18 mouse cellular contexts compared by ENCODE assay signal in genomic region chr1:74289740-74290139, GRCm38 (mm10). TPM values are rescaled to one million over a fixed set of nuclear protein-coding genes. Genes with fewer than 3 reads are reported as not detected.
DNase-seq lines count a peak whose midpoint lies in the region; ATAC-seq and TF ChIP-seq lines count a peak whose summit lies in the region.
"Had no signal": no experiment of that assay in that cellular context is flagged by ENCODE, and none has a peak within 500 bp of the region (broad histone marks: within the 10 kb centered on the region; RNA-seq: fewer than 3 reads in every experiment).

No protein-coding gene starts in this region.

- H3K27ac ChIP-seq in heart, adult 2 months = peak overlapping the region; percentile 15
- 0 out of 2 replicates have a peak overlapping the region, but pooled peaks have one; percentile 8 for H3K27ac ChIP-seq in kidney, postnatal 0 days
- no peak overlapping the region for H3K27ac ChIP-seq in kidney, embryonic 14.5 days (ENCODE audit: low read depth, low read length)
- H3K27ac ChIP-seq in bone marrow macrophage, adult 2 months (ENCODE audit: insufficient read depth, low read depth, low read length) = peak overlapping the region; percentile 41
- H3K27ac ChIP-seq in heart, postnatal 0 days (ENCODE audit: low read depth) = peak overlapping the region; percentile 82
- H3K27ac ChIP-seq in forebrain, embryonic 14.5 days (ENCODE audit: low read depth, low read length) = no peak overlapping the region
- H3K27ac ChIP-seq: hindbrain, embryonic 12.5 days; midbrain, embryonic 10.5 days had no signal

- H3K4me3 ChIP-seq in heart, adult 2 months = no peak overlapping the region
- no peak overlapping the region for H3K4me3 ChIP-seq in kidney, postnatal 0 days (replicated peaks; ENCODE audit: low read depth, low read length)
- no peak overlapping the region for H3K4me3 ChIP-seq in kidney, embryonic 14.5 days (ENCODE audit: low read length)
- no peak overlapping the region for H3K4me3 ChIP-seq in bone marrow macrophage, adult 2 months (ENCODE audit: insufficient read depth, low read length)
- H3K4me3 ChIP-seq in heart, postnatal 0 days (ENCODE audit: low read depth, low read length) = no peak overlapping the region
- no peak overlapping the region for H3K4me3 ChIP-seq in forebrain, embryonic 14.5 days (ENCODE audit: low read depth, low read length)
- H3K4me3 ChIP-seq: hindbrain, embryonic 12.5 days; midbrain, embryonic 10.5 days had no signal

- ATAC-seq in kidney, postnatal 0 days (replicated peaks; ENCODE audit: low FRiP score, low read depth) = no peak
- ATAC-seq in kidney, embryonic 14.5 days (ENCODE audit: low FRiP score, low TSS enrichment) = no peak
- ATAC-seq in heart, postnatal 0 days (ENCODE audit: insufficient read depth, low read depth) = no peak
- no peak for ATAC-seq in forebrain, embryonic 14.5 days
- no peak for ATAC-seq in frontal cortex, adult (ENCODE audit: low TSS enrichment)
- ATAC-seq: forebrain, embryonic 16.5 days had no signal

- TF ChIP-seq CTCF in heart, adult 2 months (IDR thresholded peaks at IDR 0.05) = no peak
- no peak for TF ChIP-seq CTCF in kidney, postnatal 0 days (IDR thresholded peaks at IDR 0.05; ENCODE audit: low read depth)
- no peak for TF ChIP-seq CTCF in bone marrow macrophage, adult 2 months (IDR thresholded peaks at IDR 0.05; ENCODE audit: low read depth, low read length)
- TF ChIP-seq CTCF in heart, postnatal 0 days (IDR thresholded peaks at IDR 0.05; ENCODE audit: low read depth) = no peak

- H3K36me3 ChIP-seq in heart, adult 2 months (ENCODE audit: control insufficient read depth, insufficient read depth, low read length) = peaks cover 11% of the 10 kb centered on the region
- H3K36me3 ChIP-seq in kidney, postnatal 0 days (ENCODE audit: insufficient read depth, low read length) = peaks cover 34% of the 10 kb centered on the region
- H3K36me3 ChIP-seq in kidney, embryonic 14.5 days (ENCODE audit: control insufficient read depth, insufficient read depth, low read length) = peaks cover 47% of the 10 kb centered on the region; the same call in 1 of the 2 replicates
- peaks cover 51% of the 10 kb centered on the region for H3K36me3 ChIP-seq in heart, postnatal 0 days (replicated peaks; ENCODE audit: control insufficient read depth, insufficient read depth, low read length)
- peaks cover 28% of the 10 kb centered on the region for H3K36me3 ChIP-seq in forebrain, embryonic 14.5 days (ENCODE audit: control insufficient read depth, insufficient read depth, low read length)

- WGBS in heart, adult 2 months = 58% methylated on average over 2 of the region's 2 CpGs
- WGBS in kidney, postnatal 0 days = 73% methylated on average over 2 of the region's 2 CpGs
- 83% methylated on average over 2 of the region's 2 CpGs for WGBS in kidney, embryonic 14.5 days
- 42% methylated on average over 2 of the region's 2 CpGs for WGBS in heart, postnatal 0 days
- 84% methylated on average over 2 of the region's 2 CpGs for WGBS in forebrain, embryonic 14.5 days

- no peaks in the 10 kb centered on the region for H3K27me3 ChIP-seq in heart, adult 2 months (ENCODE audit: control insufficient read depth, insufficient read depth, low read length)
- no peaks in the 10 kb centered on the region for H3K27me3 ChIP-seq in kidney, postnatal 0 days (ENCODE audit: insufficient read depth, low read length)
- H3K27me3 ChIP-seq in kidney, embryonic 14.5 days (ENCODE audit: control insufficient read depth, insufficient read depth, low read length) = no peaks in the 10 kb centered on the region
- H3K27me3 ChIP-seq in heart, postnatal 0 days (ENCODE audit: control insufficient read depth, insufficient read depth, low read length) = no peaks in the 10 kb centered on the region
- no peaks in the 10 kb centered on the region for H3K27me3 ChIP-seq in forebrain, embryonic 14.5 days (replicated peaks; ENCODE audit: control insufficient read depth, insufficient read depth, low read length)
- H3K27me3 ChIP-seq: hindbrain, embryonic 12.5 days had no signal

- no peak for TF ChIP-seq EP300 in heart, adult 2 months (IDR thresholded peaks at IDR 0.05; ENCODE audit: insufficient read depth, low read depth, low read length)
- no peak for TF ChIP-seq EP300 in heart, postnatal 0 days (IDR thresholded peaks at IDR 0.05; ENCODE audit: low read depth)

- H3K79me2 ChIP-seq in heart, adult 2 months (replicated peaks; ENCODE audit: control insufficient read depth, insufficient read depth, low read length) = no peaks in the 10 kb centered on the region

- intact Hi-C loops in heart, adult 2 months (cut with DNase I) = loop anchor here (5.0 kb wide), 1 partner anchor 218 kb away; the partner anchor contains the start of gene Cnot9

- no peak for TF ChIP-seq POLR2A in heart, adult 2 months (IDR thresholded peaks at IDR 0.05; ENCODE audit: insufficient read depth, low read depth, low read length)
- no peak for TF ChIP-seq POLR2A in bone marrow macrophage, adult 2 months (IDR thresholded peaks at IDR 0.05; ENCODE audit: borderline replicate concordance, low read depth, low read length)

- H3K9me3 ChIP-seq in kidney, postnatal 0 days (replicated peaks; ENCODE audit: low read length) = no peaks in the 10 kb centered on the region
- no peaks in the 10 kb centered on the region for H3K9me3 ChIP-seq in kidney, embryonic 14.5 days (ENCODE audit: control insufficient read depth, low read length)
- no peaks in the 10 kb centered on the region for H3K9me3 ChIP-seq in heart, postnatal 0 days (replicated peaks; ENCODE audit: control insufficient read depth, low read length)
- no peaks in the 10 kb centered on the region for H3K9me3 ChIP-seq in forebrain, embryonic 14.5 days (replicated peaks; ENCODE audit: control insufficient read depth, low read length)
- H3K9me3 ChIP-seq: hindbrain, embryonic 12.5 days; midbrain, embryonic 10.5 days had no signal

- peaks cover 35% of the 10 kb centered on the region for H3K4me1 ChIP-seq in heart, adult 2 months (ENCODE audit: control insufficient read depth, insufficient read depth, low read length)
- H3K4me1 ChIP-seq in kidney, postnatal 0 days (replicated peaks; ENCODE audit: insufficient read depth, low read length) = peaks cover 12% of the 10 kb centered on the region
- H3K4me1 ChIP-seq in kidney, embryonic 14.5 days (ENCODE audit: control insufficient read depth, insufficient read depth, low read length) = peaks cover 5% of the 10 kb centered on the region
- peaks cover 24% of the 10 kb centered on the region for H3K4me1 ChIP-seq in bone marrow macrophage, adult 2 months (ENCODE audit: control insufficient read depth, insufficient read depth, low read length)
- peaks cover 52% of the 10 kb centered on the region for H3K4me1 ChIP-seq in heart, postnatal 0 days (ENCODE audit: control insufficient read depth, insufficient read depth)
- peaks cover 8% of the 10 kb centered on the region for H3K4me1 ChIP-seq in forebrain, embryonic 14.5 days (ENCODE audit: control insufficient read depth, insufficient read depth, low read length)

- H3K4me2 ChIP-seq in kidney, postnatal 0 days (ENCODE audit: low read length) = no peak overlapping the region
- H3K4me2 ChIP-seq in kidney, embryonic 14.5 days (replicated peaks; ENCODE audit: low read depth, low read length) = no peak overlapping the region
- no peak overlapping the region for H3K4me2 ChIP-seq in heart, postnatal 0 days (ENCODE audit: low read depth, low read length)
- no peak overlapping the region for H3K4me2 ChIP-seq in forebrain, embryonic 14.5 days (ENCODE audit: low read length)
- H3K4me2 ChIP-seq: hindbrain, embryonic 12.5 days had no signal

- no peak overlapping the region for H3K9ac ChIP-seq in heart, adult 2 months (ENCODE audit: low read depth, low read length)
- H3K9ac ChIP-seq in kidney, postnatal 0 days (ENCODE audit: low read depth, low read length) = no peak overlapping the region
- H3K9ac ChIP-seq in kidney, embryonic 14.5 days (ENCODE audit: low read depth, low read length) = no peak overlapping the region
- H3K9ac ChIP-seq in heart, postnatal 0 days (replicated peaks; ENCODE audit: low read depth, low read length) = no peak overlapping the region
- no peak overlapping the region for H3K9ac ChIP-seq in forebrain, embryonic 14.5 days (ENCODE audit: low read length)
- H3K9ac ChIP-seq: hindbrain, embryonic 12.5 days had no signal

- DNase-seq in heart, adult 2 months = no peak
- no peak for DNase-seq in heart, adult 18-20 months
- DNase-seq in kidney, postnatal 0 days (ENCODE audit: low spot score) = no peak
- no peak for DNase-seq in heart, postnatal 0 days (ENCODE audit: low spot score)
- no peak for DNase-seq in forebrain, embryonic 14.5 days (ENCODE audit: low spot score)
- DNase-seq: embryo, embryonic 11 days; gastrocnemius, postnatal 14 days; kidney, adult 18-20 months; lung, postnatal 14 days had no signal

RNA-seq across cellular contexts. Expression of gene Pnkd, which starts 5.0 kb away (rescaled TPM):
- 100 to 1,000 TPM; 126 to 140 TPM for total RNA-seq in heart, adult 2 months (2021)
- polyA plus RNA-seq in heart, adult 2 months (2012; rRNA removed) = 104 and 113 TPM in 2 replicates
- 100 to 1,000 TPM; 138 to 151 TPM for total RNA-seq in heart, adult 18-20 months (2021)
- polyA plus RNA-seq in kidney, postnatal 0 days (2015; fragmentation: Nextera tagmentation; extraction: Ambion mirVana) = 162 and 169 TPM in 2 replicates
- polyA plus RNA-seq in kidney, embryonic 14.5 days (2014; fragmentation: Nextera tagmentation; extraction: Ambion mirVana) = 126 and 154 TPM in 2 replicates
- 37.6 and 37.8 TPM in 2 replicates for polyA plus RNA-seq in bone marrow macrophage, adult 2 months (2012; ENCODE audit: insufficient read depth, insufficient read length, missing spikeins)
- 221 and 310 TPM in 2 replicates for total RNA-seq in heart, postnatal 0 days (2014; rRNA removed; ENCODE audit: low replicate concordance)
- polyA plus RNA-seq in heart, postnatal 0 days (2015; fragmentation: Nextera tagmentation; extraction: Ambion mirVana) = 345 and 362 TPM in 2 replicates
- polyA plus RNA-seq in forebrain, embryonic 14.5 days (2014; fragmentation: Nextera tagmentation; extraction: Ambion mirVana) = 108 and 114 TPM in 2 replicates

RNA-seq across cellular contexts. Expression of gene Aamp, which starts 5.2 kb away (rescaled TPM):
- total RNA-seq in heart, adult 2 months (2021) = 100 to 1,000 TPM in 1 of 2 experiments, 10 to 100 TPM in 1; 89.3 to 100 TPM
- polyA plus RNA-seq in heart, adult 2 months (2012; rRNA removed) = 116 and 135 TPM in 2 replicates
- 100 to 1,000 TPM in 1 of 2 experiments, 10 to 100 TPM in 1; 99.8 to 102 TPM for total RNA-seq in heart, adult 18-20 months (2021)
- 248 and 264 TPM in 2 replicates for polyA plus RNA-seq in kidney, postnatal 0 days (2015; fragmentation: Nextera tagmentation; extraction: Ambion mirVana)
- polyA plus RNA-seq in kidney, embryonic 14.5 days (2014; fragmentation: Nextera tagmentation; extraction: Ambion mirVana) = 249 and 258 TPM in 2 replicates
- polyA plus RNA-seq in bone marrow macrophage, adult 2 months (2012; ENCODE audit: insufficient read depth, insufficient read length, missing spikeins) = 104 and 124 TPM in 2 replicates
- 125 and 146 TPM in 2 replicates for total RNA-seq in heart, postnatal 0 days (2014; rRNA removed; ENCODE audit: low replicate concordance)
- 162 and 165 TPM in 2 replicates for polyA plus RNA-seq in heart, postnatal 0 days (2015; fragmentation: Nextera tagmentation; extraction: Ambion mirVana)
- polyA plus RNA-seq in forebrain, embryonic 14.5 days (2014; fragmentation: Nextera tagmentation; extraction: Ambion mirVana) = 226 and 231 TPM in 2 replicates

RNA-seq across cellular contexts. Expression of gene Gpbar1, which starts 11.4 kb away (rescaled TPM):
- not detected for total RNA-seq in heart, adult 2 months (2021)
- 0.14 and 0.15 TPM in 2 replicates for polyA plus RNA-seq in heart, adult 2 months (2012; rRNA removed)
- total RNA-seq in heart, adult 18-20 months (2021) = not detected
- polyA plus RNA-seq in kidney, postnatal 0 days (2015; fragmentation: Nextera tagmentation; extraction: Ambion mirVana) = 1.0 and 1.7 TPM in 2 replicates
- 2.5 and 3.2 TPM in 2 replicates for polyA plus RNA-seq in kidney, embryonic 14.5 days (2014; fragmentation: Nextera tagmentation; extraction: Ambion mirVana)
- polyA plus RNA-seq in bone marrow macrophage, adult 2 months (2012; ENCODE audit: insufficient read depth, insufficient read length, missing spikeins) = not detected in 2 replicates
- total RNA-seq in heart, postnatal 0 days (2014; rRNA removed; ENCODE audit: low replicate concordance) = 0.27 TPM in 1 of 2 replicates, not detected in the other
- 0.22 and 0.33 TPM in 2 replicates for polyA plus RNA-seq in heart, postnatal 0 days (2015; fragmentation: Nextera tagmentation; extraction: Ambion mirVana)
- 0.17 TPM in 1 of 2 replicates, not detected in the other for polyA plus RNA-seq in forebrain, embryonic 14.5 days (2014; fragmentation: Nextera tagmentation; extraction: Ambion mirVana)
- total RNA-seq: adrenal gland, adult 18-20 months; gastrocnemius, postnatal 14 days; layer of hippocampus, postnatal 14 days; left cerebral cortex, postnatal 4 days had no signal

RNA-seq across cellular contexts. Expression of gene Tmbim1, which starts 15.7 kb away (rescaled TPM):
- total RNA-seq in heart, adult 2 months (2021) = 10 to 100 TPM; 41.3 to 48.1 TPM
- polyA plus RNA-seq in heart, adult 2 months (2012; rRNA removed) = 97.1 and 148 TPM in 2 replicates
- 10 to 100 TPM; 40.2 to 46.3 TPM for total RNA-seq in heart, adult 18-20 months (2021)
- 27.8 and 30.8 TPM in 2 replicates for polyA plus RNA-seq in kidney, postnatal 0 days (2015; fragmentation: Nextera tagmentation; extraction: Ambion mirVana)
- polyA plus RNA-seq in kidney, embryonic 14.5 days (2014; fragmentation: Nextera tagmentation; extraction: Ambion mirVana) = 16.3 and 18.1 TPM in 2 replicates
- 73.6 and 74.7 TPM in 2 replicates for polyA plus RNA-seq in bone marrow macrophage, adult 2 months (2012; ENCODE audit: insufficient read depth, insufficient read length, missing spikeins)
- total RNA-seq in heart, postnatal 0 days (2014; rRNA removed; ENCODE audit: low replicate concordance) = 55.7 and 100 TPM in 2 replicates
- polyA plus RNA-seq in heart, postnatal 0 days (2015; fragmentation: Nextera tagmentation; extraction: Ambion mirVana) = 41.6 and 44.9 TPM in 2 replicates
- 3.7 and 4.9 TPM in 2 replicates for polyA plus RNA-seq in forebrain, embryonic 14.5 days (2014; fragmentation: Nextera tagmentation; extraction: Ambion mirVana)

RNA-seq across cellular contexts. Expression of gene Arpc2, which starts 53.9 kb away (rescaled TPM):
- 100 to 1,000 TPM; 130 to 132 TPM for total RNA-seq in heart, adult 2 months (2021)
- polyA plus RNA-seq in heart, adult 2 months (2012; rRNA removed) = 85.5 and 111 TPM in 2 replicates
- 100 to 1,000 TPM; 141 to 153 TPM for total RNA-seq in heart, adult 18-20 months (2021)
- 487 TPM in 2 replicates for polyA plus RNA-seq in kidney, postnatal 0 days (2015; fragmentation: Nextera tagmentation; extraction: Ambion mirVana)
- polyA plus RNA-seq in kidney, embryonic 14.5 days (2014; fragmentation: Nextera tagmentation; extraction: Ambion mirVana) = 378 and 417 TPM in 2 replicates
- polyA plus RNA-seq in bone marrow macrophage, adult 2 months (2012; ENCODE audit: insufficient read depth, insufficient read length, missing spikeins) = 973 and 974 TPM in 2 replicates
- 149 and 180 TPM in 2 replicates for total RNA-seq in heart, postnatal 0 days (2014; rRNA removed; ENCODE audit: low replicate concordance)
- polyA plus RNA-seq in heart, postnatal 0 days (2015; fragmentation: Nextera tagmentation; extraction: Ambion mirVana) = 374 and 375 TPM in 2 replicates
- polyA plus RNA-seq in forebrain, embryonic 14.5 days (2014; fragmentation: Nextera tagmentation; extraction: Ambion mirVana) = 341 and 351 TPM in 2 replicates

Comparison
In these comparisons a context has a peak if more than half of its experiments do, and no peak if none do; other contexts are left out.
1. H3K27ac ChIP-seq: peak in heart, adult 2 months (single experiment), kidney, postnatal 0 days (single experiment), bone marrow macrophage, adult 2 months (single experiment) and heart, postnatal 0 days (single experiment); none in kidney, embryonic 14.5 days (single experiment) and forebrain, embryonic 14.5 days (single experiment).